Mouse (Mus musculus) cerebral cortex, adult 2 months (tissue): Measurements from ENCODE around the gene Zmym2.

Source experiments
- WGBS: fragments of 180-500 bp; shearing (Covaris S2); methylation state at CpG from one replicate; pipeline ENCODE4 v1.1.7; 2018; 5-methylcytosine and 5-hydroxymethylcytosine counted together

Gene Zmym2

DNA sequence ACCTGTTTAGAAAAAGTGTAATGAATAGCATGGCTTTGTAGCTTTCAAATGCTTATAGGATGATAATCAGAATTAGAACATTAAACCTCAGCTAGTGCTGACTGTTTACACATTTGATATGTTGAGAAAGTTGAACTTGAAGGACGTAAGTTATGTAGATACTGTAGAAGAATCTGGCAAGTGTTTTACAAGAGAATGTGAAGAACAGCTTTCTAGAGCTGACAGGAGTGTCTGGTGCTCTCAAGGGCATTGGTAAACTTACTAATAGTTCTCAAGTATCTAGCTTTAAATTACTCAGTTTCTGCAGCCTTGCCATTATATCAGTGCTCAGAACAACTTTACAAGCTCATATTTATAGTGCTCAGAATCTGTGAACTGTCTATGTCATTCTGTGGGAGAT, 53.5 kb downstream of the Zmym2 start:
- WGBS, result 81% methylated on average over 1 of the region's 1 CpGs

- WGBS, result 94% methylated on average over 4 of the region's 4 CpGs
Observed at GRCm38 (mm10) chr14:56952928-56953327, 66.5 kb downstream of the Zmym2 start.

DNA sequence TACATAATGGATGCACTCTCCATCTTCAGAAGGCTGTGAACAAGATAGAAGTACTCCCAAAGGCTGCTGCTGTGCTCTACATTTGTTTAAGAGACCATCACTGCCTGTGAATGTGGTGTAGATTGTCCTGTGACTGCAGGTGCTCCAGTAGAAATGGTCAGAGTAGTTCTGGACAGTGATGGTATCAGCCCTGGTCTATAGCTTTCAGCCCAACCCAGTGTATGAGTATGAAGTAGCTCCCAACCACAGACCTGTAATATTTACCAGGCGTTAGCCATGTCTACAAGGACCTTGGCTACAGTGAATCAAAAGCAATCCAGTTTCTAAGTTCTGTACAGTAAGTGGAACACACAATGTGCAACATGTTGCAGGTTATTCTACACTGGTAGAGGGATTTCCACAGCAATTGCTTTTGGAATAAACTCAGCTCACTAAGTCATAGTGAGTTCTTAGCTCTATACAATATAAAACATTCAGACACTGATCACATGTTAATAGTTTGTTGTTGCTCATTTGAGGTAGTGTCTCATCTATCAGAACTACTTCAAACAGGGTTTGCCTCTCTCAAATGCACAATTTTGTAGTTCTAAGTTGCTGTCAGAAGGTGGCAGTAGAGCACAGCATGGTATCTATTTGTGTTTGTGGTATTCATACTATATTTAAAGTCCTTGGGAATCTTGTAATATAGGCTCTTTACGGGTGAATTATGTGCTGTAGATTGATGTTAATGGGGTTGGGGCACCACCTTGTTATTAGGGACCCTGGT, 77.7 kb downstream of the Zmym2 start:
- WGBS, result 45% methylated on average over 2 of the region's 2 CpGs

DNA sequence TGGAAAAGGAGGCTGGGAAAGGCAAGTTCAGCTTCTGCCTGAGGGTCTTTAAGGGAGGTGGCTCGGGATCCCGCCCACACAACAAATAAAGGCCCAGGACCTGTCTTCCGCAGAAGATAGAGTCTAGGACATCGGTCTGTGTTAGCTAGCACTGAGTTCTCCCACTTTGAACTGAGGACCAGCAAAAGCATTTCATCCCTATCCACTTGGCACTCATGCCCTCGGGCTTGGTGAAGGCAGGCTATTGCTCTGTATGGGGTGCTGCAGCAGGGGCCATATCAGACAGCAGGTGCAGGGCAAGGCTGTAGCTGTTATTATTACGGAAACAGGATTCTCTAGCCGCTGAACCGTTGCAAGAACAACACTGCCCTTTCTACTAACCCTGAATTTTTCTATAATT, 83.2 kb downstream of the Zmym2 start:
- WGBS, result 68% methylated on average over 8 of the region's 8 CpGs

DNA sequence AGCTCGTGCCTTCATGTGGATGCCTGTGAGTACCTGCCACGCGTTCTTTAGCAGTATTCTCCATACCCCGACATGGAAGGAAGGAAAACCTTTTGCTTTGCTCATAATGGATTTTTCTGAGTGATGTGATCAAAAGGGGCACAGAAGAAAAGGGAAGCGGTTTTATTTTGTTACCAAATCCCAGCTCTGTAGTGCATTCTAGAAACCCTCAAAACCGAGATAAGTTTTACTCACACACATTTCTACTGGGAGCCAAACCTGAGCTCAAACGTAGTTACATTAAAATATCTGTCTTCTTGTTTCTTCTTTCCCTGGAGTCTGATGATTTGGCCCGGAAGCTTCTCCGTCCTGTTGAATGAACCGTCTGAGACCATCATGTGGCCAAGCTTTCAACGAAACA, 83.7 kb downstream of the Zmym2 start:
- 44% methylated on average over 11 of the region's 11 CpGs for WGBS

GRCm38 (mm10) chr14:56978045-56978655, 91.7 kb downstream of the Zmym2 start:
- WGBS, result 53% methylated on average over 8 of the region's 8 CpGs

GRCm38 (mm10) chr14:56988621-56989020, 102.2 kb downstream of the Zmym2 start:
- 80% methylated on average over 4 of the region's 4 CpGs for WGBS
